ENCODE assay signal across 8 mouse cellular contexts in the genomic region with DNA sequence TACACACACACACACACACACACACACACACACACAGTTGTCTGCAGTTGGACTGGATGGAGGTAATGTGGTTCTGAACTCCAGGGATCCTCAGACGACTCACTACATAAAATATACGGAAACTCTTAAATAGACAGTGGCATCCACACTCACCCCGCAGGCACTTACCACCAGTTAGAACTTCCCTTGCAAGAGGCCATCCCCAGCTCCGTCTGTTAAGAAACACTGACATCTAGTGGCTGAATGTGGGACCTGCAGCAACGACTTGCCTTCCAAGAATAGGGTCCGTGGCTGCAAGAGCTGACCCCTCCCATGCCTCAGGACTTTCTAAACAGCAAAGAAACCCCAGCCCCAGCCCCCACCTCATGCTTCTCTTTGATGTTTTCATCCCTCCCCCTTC. TPM values are rescaled to one million over a fixed set of nuclear protein-coding genes. Genes with fewer than 3 reads are reported as not detected.
A peak's percentile ranks its signal among the peaks of the same experiment; 100 is the strongest.
DNase-seq lines count a peak whose midpoint lies in the region; ATAC-seq and TF ChIP-seq lines count a peak whose summit lies in the region.

No protein-coding gene starts in this region.

- H3K4me1 ChIP-seq in cortical plate, adult 2 months (ENCODE audit: control insufficient read depth, insufficient read depth, low read length), result no peaks in the 10 kb centered on the region

- H3K4me3 ChIP-seq in cortical plate, adult 2 months (ENCODE audit: insufficient read depth, low read length), result no peak overlapping the region

- no peak for TF ChIP-seq POLR2A in cortical plate, adult 2 months (IDR thresholded peaks at IDR 0.05; ENCODE audit: extremely low read depth, insufficient read depth, low read length)

- TF ChIP-seq CTCF in cortical plate, adult 2 months (IDR thresholded peaks at IDR 0.05; ENCODE audit: extremely low read depth, insufficient read depth, low read length), result peak; percentile 98

- peak; percentile 66 to 94 for DNase-seq in adrenal gland, adult (ENCODE audit: inconsistent age in 2 of 2, low spot score in 1 of 2)
- DNase-seq in gastrocnemius, postnatal 10 days, result peak; percentile 79
- DNase-seq in hindlimb bud, embryonic 11.5 days (ENCODE audit: extremely low spot score, low read depth, low spot score), result peak; percentile 89
- peak; percentile 85 to 91 for DNase-seq in left cerebral cortex, adult 18-20 months (ENCODE audit: low spot score in 2 of 2)
- DNase-seq in right cerebral cortex, postnatal 25 days, result peak; percentile 79
- peak; percentile 68 for DNase-seq in urinary bladder, postnatal 25 days (ENCODE audit: low spot score)

- H3K27ac ChIP-seq in cortical plate, adult 2 months (ENCODE audit: insufficient read depth, low read length), result no peak overlapping the region

- ATAC-seq in megakaryocyte-erythroid progenitor cell, adult 5-6 weeks (replicated peaks; ENCODE audit: low FRiP score, low TSS enrichment, poor library complexity, severe bottlenecking), result peak; percentile 86

RNA-seq across cellular contexts. Expression of gene Rpl38, which starts 32.0 kb away (rescaled TPM):
- polyA plus RNA-seq in cortical plate, adult 2 months (2012; rRNA removed), result 1,795 and 1,828 TPM in 2 replicates
- total RNA-seq in gastrocnemius, postnatal 10 days (2021), result 1,000 to 10,000 TPM in 1 of 2 experiments, 100 to 1,000 TPM in 1; 978 to 1,057 TPM
- total RNA-seq in left cerebral cortex, adult 18-20 months (2021), result 1,000 to 10,000 TPM in 1 of 2 experiments, 100 to 1,000 TPM in 1; 952 to 1,003 TPM
- total RNA-seq in megakaryocyte-erythroid progenitor cell, adult 5-6 weeks (2014; fragmentation: Nextera tagmentation), result 2,953 and 3,549 TPM in 2 replicates
- total RNA-seq in megakaryocyte-erythroid progenitor cell, adult 5-6 weeks (2017), result 4,476 and 4,894 TPM in 2 replicates

RNA-seq across cellular contexts. Expression of gene Ttyh2, which starts 38.9 kb away (rescaled TPM):
- 29.1 and 33.1 TPM in 2 replicates for polyA plus RNA-seq in cortical plate, adult 2 months (2012; rRNA removed)
- 10 to 100 TPM; 74.5 to 75.9 TPM for total RNA-seq in gastrocnemius, postnatal 10 days (2021)
- total RNA-seq in left cerebral cortex, adult 18-20 months (2021), result 10 to 100 TPM; 17.8 to 21.5 TPM
- 0.57 and 1.6 TPM in 2 replicates for total RNA-seq in megakaryocyte-erythroid progenitor cell, adult 5-6 weeks (2014; fragmentation: Nextera tagmentation)
- 1.4 TPM in 2 replicates for total RNA-seq in megakaryocyte-erythroid progenitor cell, adult 5-6 weeks (2017)

Comparison
In these comparisons a context has a peak if more than half of its experiments do, and no peak if none do; other contexts are left out.
1. RNA of gene Ttyh2, which starts 38.9 kb away (total RNA-seq): 74.5 to 75.9 TPM in gastrocnemius, postnatal 10 days and 17.8 to 21.5 TPM in left cerebral cortex, adult 18-20 months; 0.57 to 1.6 TPM in megakaryocyte-erythroid progenitor cell, adult 5-6 weeks; every median in the first group is over 4 times any median in the second.
2. Peak in every context shown above with its lines, with median percentiles within 50 percentile points of each other: DNase-seq.